Mouse (Mus musculus): ENCODE measurements at regions not wholly inside any gene's neighbourhood (a gene's known extent, or its start where the extent isn't known, plus 50 kb on each side); places are given as distances from the start of the nearest gene placed in this dataset.

GRCm38 (mm10) chr8:51032386-51032785 is 2188.6 kb upstream of the Tenm3 start:
- DNase-seq: no peak

- no peak for DNase-seq
Observed at GRCm38 (mm10) chr8:51010508-51010907, 2166.8 kb upstream of the Tenm3 start.

- no peak for DNase-seq
Observed at GRCm38 (mm10) chr8:50967386-50967785, 2123.6 kb upstream of the Tenm3 start.

- DNase-seq: no peak
Observed at GRCm38 (mm10) chr8:50917540-50917939, 2073.8 kb upstream of the Tenm3 start.

GRCm38 (mm10) chr8:50916733-50917113 is 2073.0 kb upstream of the Tenm3 start:
- no peak for DNase-seq

GRCm38 (mm10) chr8:50915876-50916732 is 2072.4 kb upstream of the Tenm3 start:
- peak; percentile 79 for DNase-seq

GRCm38 (mm10) chr8:50915259-50915875 is 2071.6 kb upstream of the Tenm3 start:
- DNase-seq: no peak

- no peak for DNase-seq
Observed at GRCm38 (mm10) chr8:50914615-50915014, 2070.9 kb upstream of the Tenm3 start.

GRCm38 (mm10) chr8:50878198-50878597 is 2034.4 kb upstream of the Tenm3 start:
- no peak for DNase-seq
